ENCODE assay signal across 8 mouse cellular contexts in the genomic region with DNA sequence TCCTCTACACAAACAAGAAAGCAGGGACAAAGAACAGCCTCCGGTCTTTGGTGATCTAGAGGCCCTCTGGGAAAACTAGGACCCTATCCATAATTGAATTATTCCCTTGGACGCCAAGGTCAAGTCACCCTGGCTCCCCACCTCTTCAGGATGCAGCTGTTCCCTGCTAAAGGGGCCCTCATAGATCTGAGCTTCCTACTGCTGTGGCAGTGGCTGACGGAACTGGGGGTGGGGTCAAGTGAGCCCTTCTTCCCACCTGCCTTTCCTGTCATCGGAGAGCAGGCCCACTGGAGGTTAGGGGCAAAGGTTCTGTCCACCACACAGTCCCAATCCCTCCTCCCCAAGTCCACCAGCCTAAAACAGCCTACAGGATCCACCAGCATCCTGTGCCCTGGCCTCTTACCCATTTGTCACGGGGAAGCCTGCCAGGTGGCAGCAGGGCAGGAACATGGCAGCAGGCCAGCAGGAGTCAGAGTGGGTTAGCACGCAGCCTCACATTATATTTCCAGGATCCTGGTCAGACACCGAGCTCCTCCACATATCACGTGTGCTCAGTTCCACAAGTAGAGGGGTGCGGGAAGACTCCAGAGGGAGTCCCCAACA. TPM values are rescaled to one million over a fixed set of nuclear protein-coding genes. Genes with fewer than 3 reads are reported as not detected.
A peak's percentile ranks its signal among the peaks of the same experiment; 100 is the strongest.
DNase-seq lines count a peak whose midpoint lies in the region; ATAC-seq and TF ChIP-seq lines count a peak whose summit lies in the region.

No protein-coding gene starts in this region.

- intact Hi-C loops in left cerebral cortex, postnatal 4 days (cut with DNase I): no loop called here

- H3K27ac ChIP-seq in cortical plate, adult 2 months (ENCODE audit: insufficient read depth, low read length): peak overlapping the region; percentile 24; the same call in 1 of the 2 replicates
- H3K27ac ChIP-seq in heart, embryonic 11.5 days (ENCODE audit: low read depth, low read length): peak overlapping the region; percentile 84
- H3K27ac ChIP-seq in lung, embryonic 16.5 days (ENCODE audit: low read length): peak overlapping the region; percentile 97
- H3K27ac ChIP-seq in stomach, postnatal 0 days (replicated peaks): peak overlapping the region; percentile 81

- H3K36me3 ChIP-seq in heart, embryonic 11.5 days (ENCODE audit: control insufficient read depth, insufficient read depth, low read length): no peaks in the 10 kb centered on the region
- H3K36me3 ChIP-seq in lung, embryonic 16.5 days (ENCODE audit: control insufficient read depth, insufficient read depth, low read length): no peaks in the 10 kb centered on the region
- no peaks in the 10 kb centered on the region for H3K36me3 ChIP-seq in stomach, postnatal 0 days (ENCODE audit: control insufficient read depth, insufficient read depth, low read length)

- no peak for TF ChIP-seq EP300 in stomach, postnatal 0 days (optimal IDR thresholded peaks at IDR 0.05)

- peak overlapping the region; percentile 73 for H3K4me2 ChIP-seq in heart, embryonic 11.5 days
- H3K4me2 ChIP-seq in lung, embryonic 16.5 days (ENCODE audit: low read depth, low read length): peak overlapping the region; percentile 59
- peak overlapping the region; percentile 57 for H3K4me2 ChIP-seq in stomach, postnatal 0 days (replicated peaks; ENCODE audit: low read depth)

- H3K4me1 ChIP-seq in cortical plate, adult 2 months (ENCODE audit: control insufficient read depth, insufficient read depth, low read length): 0 out of 2 replicates have a peak, but pooled peaks cover 4% of the 10 kb centered on the region
- peaks cover 40% of the 10 kb centered on the region for H3K4me1 ChIP-seq in heart, embryonic 11.5 days (ENCODE audit: control insufficient read depth, insufficient read depth, low read length)
- peaks cover 44% of the 10 kb centered on the region for H3K4me1 ChIP-seq in lung, embryonic 16.5 days (replicated peaks; ENCODE audit: control insufficient read depth, insufficient read depth, low read length)
- H3K4me1 ChIP-seq in stomach, postnatal 0 days (replicated peaks; ENCODE audit: control insufficient read depth, insufficient read depth): peaks cover 27% of the 10 kb centered on the region

- no peak for ATAC-seq in heart, embryonic 11.5 days (replicated peaks; ENCODE audit: insufficient number of reproducible peaks, low FRiP score, low TSS enrichment)
- peak; percentile 22 for ATAC-seq in lung, embryonic 16.5 days (ENCODE audit: low read depth)
- peak; percentile 15 for ATAC-seq in stomach, postnatal 0 days (ENCODE audit: low FRiP score, low TSS enrichment)

- H3K9ac ChIP-seq in heart, embryonic 11.5 days (ENCODE audit: low read depth, low read length): peak overlapping the region; percentile 58
- H3K9ac ChIP-seq in lung, embryonic 16.5 days (ENCODE audit: low read length): peak overlapping the region; percentile 57
- peak overlapping the region; percentile 14; the same call in 1 of the 2 replicates for H3K9ac ChIP-seq in stomach, postnatal 0 days (ENCODE audit: low read length)

- no peaks in the 10 kb centered on the region for H3K27me3 ChIP-seq in heart, embryonic 11.5 days (ENCODE audit: control insufficient read depth, insufficient read depth, low read length)
- no peaks in the 10 kb centered on the region for H3K27me3 ChIP-seq in lung, embryonic 16.5 days (ENCODE audit: control insufficient read depth, insufficient read depth, low read depth, low read length)
- H3K27me3 ChIP-seq in stomach, postnatal 0 days (ENCODE audit: control insufficient read depth, insufficient read depth, low read length): no peaks in the 10 kb centered on the region

- no peak overlapping the region for H3K4me3 ChIP-seq in cortical plate, adult 2 months (ENCODE audit: insufficient read depth, low read length)
- H3K4me3 ChIP-seq in heart, embryonic 11.5 days (ENCODE audit: low read depth, low read length): no peak overlapping the region
- peak overlapping the region; percentile 34 for H3K4me3 ChIP-seq in lung, embryonic 16.5 days (ENCODE audit: low read length)
- peak overlapping the region; percentile 26; the same call in 1 of the 2 replicates for H3K4me3 ChIP-seq in stomach, postnatal 0 days (ENCODE audit: low read depth, low read length)

- 52% methylated on average over 9 of the region's 9 CpGs for WGBS in heart, embryonic 11.5 days (ENCODE audit: insufficient replicate concordance)
- WGBS in lung, embryonic 16.5 days: 24% methylated on average over 9 of the region's 9 CpGs
- 27% methylated on average over 9 of the region's 9 CpGs for WGBS in stomach, postnatal 0 days

- peak; percentile 95 for DNase-seq in left cerebral cortex, postnatal 4 days
- DNase-seq in left cerebral cortex, adult 18-20 months (ENCODE audit: low spot score in 2 of 2): no peak
- DNase-seq in kidney, adult 8-10 months: peak; percentile 83 to 89
- peak; percentile 86 for DNase-seq in stomach, postnatal 0 days (ENCODE audit: low spot score)
- DNase-seq in layer of hippocampus, postnatal 14 days (ENCODE audit: low spot score in 2 of 2): no peak

- TF ChIP-seq POLR2A in cortical plate, adult 2 months (IDR thresholded peaks at IDR 0.05; ENCODE audit: extremely low read depth, insufficient read depth, low read length): no peak

- no peak for TF ChIP-seq CTCF in cortical plate, adult 2 months (IDR thresholded peaks at IDR 0.05; ENCODE audit: extremely low read depth, insufficient read depth, low read length)
- TF ChIP-seq CTCF in stomach, postnatal 0 days (IDR thresholded peaks at IDR 0.05; ENCODE audit: low read depth): no peak

- no peaks in the 10 kb centered on the region for H3K9me3 ChIP-seq in heart, embryonic 11.5 days (replicated peaks; ENCODE audit: control insufficient read depth, low read length)
- no peaks in the 10 kb centered on the region for H3K9me3 ChIP-seq in lung, embryonic 16.5 days (ENCODE audit: control insufficient read depth, low read length)
- no peaks in the 10 kb centered on the region for H3K9me3 ChIP-seq in stomach, postnatal 0 days (ENCODE audit: control insufficient read depth, low read length)

RNA-seq across cellular contexts. Expression of a gene that starts 12.3 kb away (rescaled TPM):
- total RNA-seq in left cerebral cortex, postnatal 4 days (2021): 100 to 1,000 TPM; 217 to 222 TPM
- total RNA-seq in left cerebral cortex, adult 18-20 months (2021): 10 to 100 TPM; 24.8 to 27.5 TPM
- polyA plus RNA-seq in cortical plate, adult 2 months (2012; rRNA removed): 15.5 and 17.6 TPM in 2 replicates
- 4.1 and 4.7 TPM in 2 replicates for polyA plus RNA-seq in heart, embryonic 11.5 days (2014; fragmentation: Nextera tagmentation; extraction: Ambion mirVana)
- polyA plus RNA-seq in lung, embryonic 16.5 days (2015; fragmentation: Nextera tagmentation; extraction: Ambion mirVana): 19.4 and 20.0 TPM in 2 replicates
- polyA plus RNA-seq in stomach, postnatal 0 days (2015; fragmentation: Nextera tagmentation; extraction: Ambion mirVana): 4.8 and 6.3 TPM in 2 replicates
- total RNA-seq in layer of hippocampus, postnatal 14 days (2021): 10 to 100 TPM; 79.7 to 81.0 TPM

RNA-seq across cellular contexts. Expression of a gene that starts 12.4 kb away (rescaled TPM):
- total RNA-seq in left cerebral cortex, postnatal 4 days (2021): 1 to 10 TPM; 7.3 to 8.5 TPM
- total RNA-seq in left cerebral cortex, adult 18-20 months (2021): under 1 TPM; 0.70 to 0.91 TPM
- polyA plus RNA-seq in cortical plate, adult 2 months (2012; rRNA removed): 1.4 TPM in 2 replicates
- polyA plus RNA-seq in heart, embryonic 11.5 days (2014; fragmentation: Nextera tagmentation; extraction: Ambion mirVana): 3.5 and 4.0 TPM in 2 replicates
- polyA plus RNA-seq in lung, embryonic 16.5 days (2015; fragmentation: Nextera tagmentation; extraction: Ambion mirVana): 6.3 and 9.2 TPM in 2 replicates
- 0.92 and 1.2 TPM in 2 replicates for polyA plus RNA-seq in stomach, postnatal 0 days (2015; fragmentation: Nextera tagmentation; extraction: Ambion mirVana)
- total RNA-seq in layer of hippocampus, postnatal 14 days (2021): 1 to 10 TPM; 3.3 to 5.1 TPM

RNA-seq across cellular contexts. Expression of a gene that starts 51.7 kb away (rescaled TPM):
- total RNA-seq in left cerebral cortex, postnatal 4 days (2021): 100 to 1,000 TPM in 1 of 2 experiments, 10 to 100 TPM in 1; 86.9 to 104 TPM
- total RNA-seq in left cerebral cortex, adult 18-20 months (2021): 100 to 1,000 TPM; 242 to 279 TPM
- 193 and 198 TPM in 2 replicates for polyA plus RNA-seq in cortical plate, adult 2 months (2012; rRNA removed)
- 49.6 and 62.9 TPM in 2 replicates for polyA plus RNA-seq in heart, embryonic 11.5 days (2014; fragmentation: Nextera tagmentation; extraction: Ambion mirVana)
- 77.7 and 78.1 TPM in 2 replicates for polyA plus RNA-seq in lung, embryonic 16.5 days (2015; fragmentation: Nextera tagmentation; extraction: Ambion mirVana)
- polyA plus RNA-seq in stomach, postnatal 0 days (2015; fragmentation: Nextera tagmentation; extraction: Ambion mirVana): 30.8 and 35.5 TPM in 2 replicates
- total RNA-seq in layer of hippocampus, postnatal 14 days (2021): 100 to 1,000 TPM; 178 to 184 TPM

Comparison
In these comparisons a context has a peak if more than half of its experiments do, and no peak if none do; other contexts are left out.
1. DNase-seq: peak in left cerebral cortex, postnatal 4 days (single experiment), kidney, adult 8-10 months (2 of 2) and stomach, postnatal 0 days (single experiment); none in left cerebral cortex, adult 18-20 months (0 of 2) and layer of hippocampus, postnatal 14 days (0 of 2).
2. H3K27ac ChIP-seq: peak in every context shown above with its lines; median percentile 97 in lung, embryonic 16.5 days; 84 in heart, embryonic 11.5 days; 81 in stomach, postnatal 0 days; 24 in cortical plate, adult 2 months.
3. H3K4me3 ChIP-seq: peak in lung, embryonic 16.5 days (single experiment) and stomach, postnatal 0 days (single experiment); none in cortical plate, adult 2 months (single experiment) and heart, embryonic 11.5 days (single experiment).
4. Peak in every context shown above with its lines, with median percentiles within 50 percentile points of each other: H3K4me2 ChIP-seq and H3K9ac ChIP-seq.